Mouse (Mus musculus): ENCODE measurements around the gene Kif7. TPM values are rescaled to one million over a fixed set of nuclear protein-coding genes. Genes with fewer than 3 reads are reported as not detected.

The Kif7 gene
- polyA plus RNA-seq, 1 experiment from 2014 or later = 3.7 TPM

GRCm38 (mm10) chr7:79740279-79740678, 24.8 kb upstream of the Kif7 start:
- Histone ChIP-seq H3K9me3 (replicated peaks; ENCODE audit: low read length) (no peaks in the 10 kb centered on the region), H3K36me3 (ENCODE audit: insufficient read depth, low read length) (no peaks in the 10 kb centered on the region), H3K27me3 (ENCODE audit: insufficient read depth, low read length) (no peaks in the 10 kb centered on the region), H3K4me3 (replicated peaks; ENCODE audit: low read depth, low read length) (no peak overlapping the region), H3K4me1 (replicated peaks; ENCODE audit: insufficient read depth, low read length) (no peaks in the 10 kb centered on the region), H3K9ac (ENCODE audit: low read depth, low read length) (no peak overlapping the region), H3K27ac (no peak overlapping the region), H3K4me2 (ENCODE audit: low read length) (no peak overlapping the region)
- ATAC-seq (replicated peaks; ENCODE audit: low FRiP score, low read depth) = no peak
- no peak for DNase-seq (ENCODE audit: low spot score)
- no peak for TF ChIP-seq CTCF (IDR thresholded peaks at IDR 0.05; ENCODE audit: low read depth)
- WGBS = 82% methylated on average over 4 of the region's 4 CpGs

GRCm38 (mm10) chr7:79738913-79739312, 23.4 kb upstream of the Kif7 start:
- no peak for ATAC-seq (replicated peaks; ENCODE audit: low FRiP score, low read depth)
- H3K9ac ChIP-seq (ENCODE audit: low read depth, low read length) = no peak overlapping the region
- DNase-seq (ENCODE audit: low spot score) = no peak
- no peak for TF ChIP-seq CTCF (IDR thresholded peaks at IDR 0.05; ENCODE audit: low read depth)
- H3K4me2 ChIP-seq (ENCODE audit: low read length) = no peak overlapping the region
- H3K9me3 ChIP-seq (replicated peaks; ENCODE audit: low read length) = no peaks in the 10 kb centered on the region
- no peaks in the 10 kb centered on the region for H3K36me3 ChIP-seq (ENCODE audit: insufficient read depth, low read length)
- H3K27ac ChIP-seq = no peak overlapping the region
- no peaks in the 10 kb centered on the region for H3K4me1 ChIP-seq (replicated peaks; ENCODE audit: insufficient read depth, low read length)
- H3K27me3 ChIP-seq (ENCODE audit: insufficient read depth, low read length) = no peaks in the 10 kb centered on the region
- H3K4me3 ChIP-seq (replicated peaks; ENCODE audit: low read depth, low read length) = no peak overlapping the region
- WGBS = 83% methylated on average over 2 of the region's 2 CpGs

DNA sequence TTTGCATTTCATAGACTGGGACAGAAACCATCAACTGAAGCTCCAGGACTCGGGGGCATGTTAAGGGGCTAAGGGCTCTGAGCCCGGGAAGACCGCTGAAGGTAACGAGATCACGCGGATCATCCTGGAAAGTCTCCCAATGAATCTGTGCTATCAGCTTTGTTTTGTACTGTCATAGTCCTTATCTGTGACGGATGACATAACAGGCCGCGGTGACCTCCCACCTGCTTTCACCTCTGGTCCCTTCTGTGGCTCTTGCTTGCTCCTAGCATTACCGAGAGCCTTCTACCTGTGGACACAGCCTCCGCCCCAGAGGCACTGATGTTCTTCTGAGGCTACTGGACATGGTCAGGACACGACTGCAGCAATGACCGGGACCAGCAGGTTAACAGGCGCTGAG, 21.0 kb upstream of the Kif7 start:
- DNase-seq (ENCODE audit: low spot score) = no peak
- Histone ChIP-seq H3K4me1 (replicated peaks; ENCODE audit: insufficient read depth, low read length) (no peaks in the 10 kb centered on the region), H3K9me3 (replicated peaks; ENCODE audit: low read length) (no peaks in the 10 kb centered on the region), H3K27me3 (ENCODE audit: insufficient read depth, low read length) (no peaks in the 10 kb centered on the region), H3K36me3 (ENCODE audit: insufficient read depth, low read length) (no peaks in the 10 kb centered on the region), H3K4me2 (ENCODE audit: low read length) (no peak overlapping the region), H3K27ac (no peak overlapping the region), H3K4me3 (replicated peaks; ENCODE audit: low read depth, low read length) (no peak overlapping the region), H3K9ac (ENCODE audit: low read depth, low read length) (no peak overlapping the region)
- WGBS = 89% methylated on average over 14 of the region's 14 CpGs
- TF ChIP-seq CTCF (IDR thresholded peaks at IDR 0.05; ENCODE audit: low read depth) = no peak
- no peak for ATAC-seq (replicated peaks; ENCODE audit: low FRiP score, low read depth)

DNA sequence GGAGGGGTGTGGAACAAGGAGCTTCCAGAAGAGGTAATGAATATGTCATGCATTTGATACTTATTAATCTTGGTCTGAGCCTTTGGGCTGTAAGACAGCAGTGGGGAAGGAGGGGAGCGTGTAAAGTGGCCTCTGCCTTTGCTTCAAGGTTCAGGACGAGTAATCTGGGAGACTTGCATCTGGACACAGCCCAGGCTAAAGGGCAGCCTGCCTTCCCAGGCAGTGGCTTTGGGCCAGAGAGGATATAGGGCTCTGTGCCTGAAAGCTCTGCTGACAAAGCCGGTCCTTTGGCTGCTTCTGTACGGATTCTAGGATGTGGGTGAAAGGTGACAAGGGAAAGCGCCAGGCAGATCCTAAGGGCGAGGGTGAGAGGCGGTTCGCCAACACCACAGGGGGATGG, 19.0 kb upstream of the Kif7 start:
- H3K9ac ChIP-seq (ENCODE audit: low read depth, low read length) = no peak overlapping the region
- H3K4me3 ChIP-seq (replicated peaks; ENCODE audit: low read depth, low read length) = no peak overlapping the region
- DNase-seq (ENCODE audit: low spot score) (peak; percentile 44), ATAC-seq (replicated peaks; ENCODE audit: low FRiP score, low read depth) (peak; percentile 92)
- no peak overlapping the region for H3K4me2 ChIP-seq (ENCODE audit: low read length)
- no peaks in the 10 kb centered on the region for H3K4me1 ChIP-seq (replicated peaks; ENCODE audit: insufficient read depth, low read length)
- H3K9me3 ChIP-seq (replicated peaks; ENCODE audit: low read length) = no peaks in the 10 kb centered on the region
- no peaks in the 10 kb centered on the region for H3K36me3 ChIP-seq (ENCODE audit: insufficient read depth, low read length)
- H3K27ac ChIP-seq = peak overlapping the region; percentile 72; the same call in 1 of the 2 replicates
- WGBS = 61% methylated on average over 8 of the region's 8 CpGs
- H3K27me3 ChIP-seq (ENCODE audit: insufficient read depth, low read length) = no peaks in the 10 kb centered on the region
- no peak for TF ChIP-seq CTCF (IDR thresholded peaks at IDR 0.05; ENCODE audit: low read depth)

GRCm38 (mm10) chr7:79732622-79733021, 17.1 kb upstream of the Kif7 start, which contains the start of gene Plin1:
TSS of gene Plin1 (minus strand) at chr7:79732903.
- H3K36me3 ChIP-seq (ENCODE audit: insufficient read depth, low read length) = no peaks in the 10 kb centered on the region
- 80% methylated on average over 4 of the region's 4 CpGs for WGBS
- H3K27me3 ChIP-seq (ENCODE audit: insufficient read depth, low read length) = no peaks in the 10 kb centered on the region
- no peak within 1 kb of the TSS for H3K9ac ChIP-seq (ENCODE audit: low read depth, low read length)
- no peak for ATAC-seq (replicated peaks; ENCODE audit: low FRiP score, low read depth)
- H3K4me3 ChIP-seq (replicated peaks; ENCODE audit: low read depth, low read length) = no peak within 1 kb of the TSS
- no peak for DNase-seq (ENCODE audit: low spot score)
- TF ChIP-seq CTCF (IDR thresholded peaks at IDR 0.05; ENCODE audit: low read depth) = no peak
- no peak within 1 kb of the TSS for H3K27ac ChIP-seq
- H3K4me1 ChIP-seq (replicated peaks; ENCODE audit: insufficient read depth, low read length) = no peaks in the 10 kb centered on the region
- no peaks in the 10 kb centered on the region for H3K9me3 ChIP-seq (replicated peaks; ENCODE audit: low read length)
- no peak within 1 kb of the TSS for H3K4me2 ChIP-seq (ENCODE audit: low read length)

- no peak for TF ChIP-seq CTCF (IDR thresholded peaks at IDR 0.05; ENCODE audit: low read depth)
- 81% methylated on average over 13 of the region's 13 CpGs for WGBS
- Histone ChIP-seq H3K9me3 (replicated peaks; ENCODE audit: low read length) (no peaks in the 10 kb centered on the region), H3K4me2 (ENCODE audit: low read length) (no peak overlapping the region), H3K27me3 (ENCODE audit: insufficient read depth, low read length) (no peaks in the 10 kb centered on the region), H3K9ac (ENCODE audit: low read depth, low read length) (no peak overlapping the region), H3K36me3 (ENCODE audit: insufficient read depth, low read length) (no peaks in the 10 kb centered on the region), H3K4me3 (replicated peaks; ENCODE audit: low read depth, low read length) (no peak overlapping the region), H3K27ac (no peak overlapping the region), H3K4me1 (replicated peaks; ENCODE audit: insufficient read depth, low read length) (no peaks in the 10 kb centered on the region)
- ATAC-seq (replicated peaks; ENCODE audit: low FRiP score, low read depth) = no peak
- DNase-seq (ENCODE audit: low spot score) = no peak
These were observed 15.9 kb upstream of the Kif7 start for GRCm38 (mm10) chr7:79731438-79731837.

DNA sequence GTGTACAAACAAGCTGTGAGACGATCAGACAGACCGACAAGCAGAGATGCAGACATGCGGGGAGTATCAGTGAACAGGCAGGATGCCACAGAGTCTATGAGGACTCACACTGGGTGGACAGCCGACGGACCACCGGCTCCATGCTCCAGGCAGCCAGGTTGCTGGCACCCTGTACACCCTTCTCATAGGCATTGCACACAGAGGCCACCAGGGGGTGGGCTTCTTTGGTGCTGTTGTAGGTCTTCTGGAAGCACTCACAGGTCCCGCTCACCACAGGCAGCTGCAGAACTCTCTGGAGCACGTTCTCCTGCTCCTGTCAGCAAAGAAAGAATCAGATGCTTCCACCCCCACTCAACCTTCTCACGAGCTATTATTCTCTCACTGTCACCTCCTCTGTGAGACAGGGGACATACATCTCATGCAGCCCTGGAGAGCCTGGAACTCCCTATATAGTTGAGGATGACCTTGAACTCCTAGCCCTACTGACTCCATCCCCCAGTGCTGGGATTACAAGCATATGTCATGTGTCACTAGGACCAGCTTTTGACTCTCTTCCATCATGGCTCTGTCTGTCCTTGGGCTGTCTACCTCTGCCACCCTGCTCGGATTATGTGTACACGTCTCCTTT, 14.3 kb upstream of the Kif7 start:
- no peak overlapping the region for H3K27ac ChIP-seq
- H3K36me3 ChIP-seq (ENCODE audit: insufficient read depth, low read length) = no peaks in the 10 kb centered on the region
- no peak for DNase-seq (ENCODE audit: low spot score)
- H3K4me3 ChIP-seq (replicated peaks; ENCODE audit: low read depth, low read length) = no peak overlapping the region
- H3K9ac ChIP-seq (ENCODE audit: low read depth, low read length) = no peak overlapping the region
- 61% methylated on average over 11 of the region's 11 CpGs for WGBS
- H3K27me3 ChIP-seq (ENCODE audit: insufficient read depth, low read length) = no peaks in the 10 kb centered on the region
- no peaks in the 10 kb centered on the region for H3K9me3 ChIP-seq (replicated peaks; ENCODE audit: low read length)
- H3K4me2 ChIP-seq (ENCODE audit: low read length) = no peak overlapping the region
- no peak for ATAC-seq (replicated peaks; ENCODE audit: low FRiP score, low read depth)
- H3K4me1 ChIP-seq (replicated peaks; ENCODE audit: insufficient read depth, low read length) = no peaks in the 10 kb centered on the region
- TF ChIP-seq CTCF (IDR thresholded peaks at IDR 0.05; ENCODE audit: low read depth) = peak; percentile 39; the same call in 1 of the 2 replicates

Measured in kidney, postnatal 0 days (tissue).